Mouse (Mus musculus) testis, adult 2 months (tissue): ENCODE data around the gene Zscan26. TPM values are rescaled to one million over a fixed set of nuclear protein-coding genes. Genes with fewer than 3 reads are reported as not detected.

ENCODE experiments used
- H3K27ac ChIP-seq: fragments of 200-500 bp; 2 replicates; pipeline ENCODE4 v1.5.1; 2012; ENCODE audit warnings: low read depth, low read length; ENCODE audit not compliant: control insufficient read depth, insufficient read depth
- H3K27me3 ChIP-seq: fragments of 200-500 bp; 2 replicates; pipeline ENCODE4 v1.6.1; 2012; ENCODE audit warnings: mild to moderate bottlenecking, low read length, moderate library complexity; ENCODE audit not compliant: control insufficient read depth, insufficient read depth
- H3K36me3 ChIP-seq: fragments of 200-500 bp; 2 replicates; pipeline ENCODE4 v1.6.1; 2012; ENCODE audit warnings: mild to moderate bottlenecking, low read length; ENCODE audit not compliant: control insufficient read depth, insufficient read depth
- H3K4me1 ChIP-seq: fragments of 200-500 bp; 2 replicates; pipeline ENCODE4 v1.6.1; 2012; ENCODE audit warnings: low read length; ENCODE audit not compliant: control insufficient read depth, insufficient read depth
- H3K4me3 ChIP-seq: fragments of 200-500 bp; 2 replicates; pipeline ENCODE4 v1.5.1; 2012; ENCODE audit warnings: low read depth, mild to moderate bottlenecking, low read length, moderate library complexity, mixed read lengths; ENCODE audit not compliant: control insufficient read depth
- CTCF ChIP-seq: fragments of 200-500 bp; IDR thresholded peaks from 2 replicates; pipeline ENCODE4 v1.5.1; 2012; ENCODE audit warnings: low read depth, mild to moderate bottlenecking, inconsistent platforms, low read length, moderate library complexity; ENCODE audit not compliant: control insufficient read depth, insufficient read depth, insufficient replicate concordance
- POLR2A ChIP-seq: fragments of 200-500 bp; IDR thresholded peaks from 2 replicates; pipeline ENCODE4 v1.6.1; 2012; ENCODE audit warnings: low read depth, mild to moderate bottlenecking, inconsistent platforms, low read length, moderate library complexity; ENCODE audit not compliant: control insufficient read depth
- polyA plus RNA-seq: library from polyadenylated mRNA; depleted of rRNA; stranded (reverse); fragments of >200 nt; gene quantifications from 2 replicates; pipeline ENCODE4 v1.2.3, GENCODE M21; 2012

Gene Zscan26
- polyA plus RNA-seq, 1 experiment = 5.2 TPM

- Histone ChIP-seq H3K27ac (no peak overlapping the region), H3K4me1 (peaks cover 4% of the 10 kb centered on the region; the same call in 1 of the 2 replicates), H3K27me3 (no peaks in the 10 kb centered on the region), H3K4me3 (no peak overlapping the region), H3K36me3 (no peaks in the 10 kb centered on the region; the same call in 1 of the 2 replicates)
- TF ChIP-seq POLR2A (no peak), CTCF (no peak)
Measured at GRCm38 (mm10) chr13:21418865-21419264, 34.7 kb downstream of the Zscan26 start.

- H3K4me3 ChIP-seq = no peak overlapping the region
- no peaks in the 10 kb centered on the region for H3K27me3 ChIP-seq
- no peak overlapping the region for H3K27ac ChIP-seq
- peaks cover 4% of the 10 kb centered on the region; the same call in 1 of the 2 replicates for H3K4me1 ChIP-seq
- TF ChIP-seq POLR2A (no peak), CTCF (no peak)
- H3K36me3 ChIP-seq = no peaks in the 10 kb centered on the region; the same call in 1 of the 2 replicates
Measured at GRCm38 (mm10) chr13:21417298-21418010, 36.1 kb downstream of the Zscan26 start.

DNA sequence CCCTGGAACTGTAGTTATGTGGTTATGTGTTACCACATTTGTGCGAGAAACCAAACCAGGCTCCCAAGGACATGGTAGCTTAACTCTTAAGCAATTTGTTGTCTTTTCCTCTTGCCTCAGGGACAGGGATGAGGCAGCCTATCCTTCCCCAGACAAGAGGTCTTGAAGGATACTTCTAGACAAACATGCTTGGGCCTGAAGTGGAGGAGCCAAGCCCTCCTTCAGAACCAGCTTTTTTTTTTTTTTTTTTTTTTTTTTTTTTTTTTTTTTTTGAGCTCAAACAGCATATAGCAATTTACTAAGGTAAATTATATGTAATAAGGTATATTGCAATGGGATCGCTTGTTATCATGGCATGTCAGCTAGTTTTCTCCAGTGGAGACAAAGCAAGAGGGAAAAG lies 37.8 kb downstream of the Zscan26 start:
- TF ChIP-seq CTCF (no peak), POLR2A (no peak)
- no peaks in the 10 kb centered on the region for H3K27me3 ChIP-seq
- no peak overlapping the region for H3K27ac ChIP-seq
- H3K4me3 ChIP-seq = no peak overlapping the region
- no peaks in the 10 kb centered on the region for H3K36me3 ChIP-seq
- H3K4me1 ChIP-seq = peaks cover 4% of the 10 kb centered on the region; the same call in 1 of the 2 replicates

DNA sequence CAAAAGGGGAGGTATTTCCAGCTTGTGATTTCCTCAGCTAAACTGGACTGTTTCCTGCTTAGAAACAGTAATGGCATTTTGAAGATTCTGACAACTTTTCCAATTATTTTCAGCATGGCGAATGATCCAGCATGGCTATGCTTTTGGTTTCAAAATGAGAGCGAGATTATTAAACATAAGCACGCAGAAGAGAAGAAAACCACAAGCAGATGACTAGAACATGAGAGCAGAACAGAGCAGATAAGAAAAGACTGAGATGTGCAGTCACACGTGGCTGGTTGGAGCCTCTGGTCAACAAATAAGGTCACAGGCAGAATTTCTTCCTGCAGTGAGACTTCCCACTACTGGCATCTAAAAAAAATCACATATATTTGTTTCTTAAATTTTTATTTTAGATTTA lies 38.3 kb downstream of the Zscan26 start:
- H3K27ac ChIP-seq = no peak overlapping the region
- no peaks in the 10 kb centered on the region for H3K36me3 ChIP-seq
- peaks cover 4% of the 10 kb centered on the region; the same call in 1 of the 2 replicates for H3K4me1 ChIP-seq
- H3K27me3 ChIP-seq = no peaks in the 10 kb centered on the region
- H3K4me3 ChIP-seq = no peak overlapping the region
- TF ChIP-seq POLR2A (no peak), CTCF (no peak)

- peaks cover 4% of the 10 kb centered on the region; the same call in 1 of the 2 replicates for H3K4me1 ChIP-seq
- H3K36me3 ChIP-seq = no peaks in the 10 kb centered on the region
- H3K4me3 ChIP-seq = no peak overlapping the region
- no peak overlapping the region; the same call in 1 of the 2 replicates for H3K27ac ChIP-seq
- TF ChIP-seq POLR2A = no peak
- TF ChIP-seq CTCF = no peak
- no peaks in the 10 kb centered on the region for H3K27me3 ChIP-seq
Measured at GRCm38 (mm10) chr13:21414231-21415212, 39.0 kb downstream of the Zscan26 start.

GRCm38 (mm10) chr13:21408805-21409459 lies 44.6 kb downstream of the Zscan26 start:
- Histone ChIP-seq H3K36me3 (no peaks in the 10 kb centered on the region), H3K27ac (peak overlapping the region; percentile 57), H3K4me1 (peaks cover 7% of the 10 kb centered on the region), H3K4me3 (peak overlapping the region; percentile 81), H3K27me3 (no peaks in the 10 kb centered on the region)
- no peak for TF ChIP-seq CTCF

GRCm38 (mm10) chr13:21407969-21408804 lies 45.3 kb downstream of the Zscan26 start:
- Histone ChIP-seq H3K4me1 (peaks cover 7% of the 10 kb centered on the region), H3K4me3 (peak overlapping the region; percentile 81), H3K27ac (peak overlapping the region; percentile 57), H3K36me3 (no peaks in the 10 kb centered on the region), H3K27me3 (no peaks in the 10 kb centered on the region)
- TF ChIP-seq POLR2A (peak; percentile 29; the same call in 1 of the 2 replicates), CTCF (no peak)
